Mouse (Mus musculus) erythroblast, embryonic 14.5 days (primary cell): Measurements from ENCODE around the gene Vars.

Experiments used
- GATA1 ChIP-seq: IDR thresholded peaks from 2 replicates; pipeline ENCODE4 v1.6.1; 2012; ENCODE audit warnings: low read length, inconsistent platforms, mixed read lengths
- TAL1 ChIP-seq: IDR thresholded peaks from 3 replicates; pipeline ENCODE4 v1.6.1; 2012; ENCODE audit warnings: low read length, inconsistent platforms, mixed read lengths

DNA sequence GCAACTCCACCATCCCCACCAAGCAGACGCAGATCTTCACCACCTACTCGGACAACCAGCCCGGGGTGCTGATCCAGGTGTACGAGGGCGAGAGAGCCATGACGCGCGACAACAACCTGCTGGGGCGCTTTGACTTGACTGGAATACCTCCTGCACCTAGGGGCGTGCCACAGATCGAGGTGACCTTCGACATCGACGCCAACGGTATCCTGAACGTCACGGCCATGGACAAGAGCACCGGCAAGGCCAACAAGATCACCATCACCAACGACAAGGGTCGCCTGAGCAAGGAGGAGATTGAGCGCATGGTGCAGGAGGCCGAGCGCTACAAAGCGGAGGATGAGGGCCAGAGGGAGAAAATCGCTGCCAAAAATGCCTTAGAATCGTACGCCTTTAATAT lies 22.5 kb upstream of the Vars start:
- TF ChIP-seq GATA1 (no peak), TAL1 (no peak)
